Mouse (Mus musculus) gastrocnemius, adult 2 months (tissue): ENCODE data around the gene Fitm2. TPM values are rescaled to one million over a fixed set of nuclear protein-coding genes. Genes with fewer than 3 reads are reported as not detected.

ENCODE experiments used
- DNase-seq: peaks from one replicate; pipeline ENCODE4 v3.0.0; 2022
- H3K27ac ChIP-seq: fragments of 200-600 bp; 2 replicates; pipeline ENCODE4 v1.8.1; 2022; ENCODE audit warnings: mild to moderate bottlenecking
- H3K4me3 ChIP-seq: fragments of 200-600 bp; 2 replicates; pipeline ENCODE4 v1.8.1; 2022; ENCODE audit warnings: mild to moderate bottlenecking, moderate library complexity
- CTCF ChIP-seq: fragments of 200-600 bp; IDR thresholded peaks from 2 replicates; pipeline ENCODE4 v1.8.1; 2022; ENCODE audit warnings: antibody characterized with exemption, mild to moderate bottlenecking, moderate library complexity
- intact Hi-C: fragments of 180-260 bp; cut with DNase I; formaldehyde crosslinking; loops from one replicate; pipeline ENCODE4 v1.15.1; 2025
- long read RNA-seq, 2 experiments: library from polyadenylated mRNA; stranded (forward); transcript quantifications; one replicate each; pipeline ENCODE4 v2.0.0; 2021
- total RNA-seq, 2 experiments: library from RNA; stranded (reverse); gene quantifications; 2 replicates each; pipeline ENCODE4 v1.2.3; 2021

Gene Fitm2
- total RNA-seq = 100 to 1,000 TPM in 1 of 2 experiments, 10 to 100 TPM in 1; 73.8 to 106 TPM
- long read RNA-seq, experiment 1, transcript Fitm2-201 (2 exons, 3,967 nt) = major isoform, 55 of 163 reads
- long read RNA-seq, experiment 1, partial matches to known transcripts = 33 of 163 reads
- long read RNA-seq, experiment 1, other reads (novel, unspliced or antisense) = 75 of 163 reads
- long read RNA-seq, experiment 2, transcript Fitm2-201 (2 exons, 3,967 nt) = major isoform, 56 of 146 reads
- long read RNA-seq, experiment 2, partial matches to known transcripts = 3 of 146 reads
- long read RNA-seq, experiment 2, other reads (novel, unspliced or antisense) = 87 of 146 reads

GRCm38 (mm10) chr2:163472466-163472851 is at the start of gene Fitm2:
Gene Fitm2 (minus strand): TSS chr2:163472629.
- intact Hi-C loops = loop anchor here (1.0 to 2.0 kb wide), 2 partner anchors 20 to 53 kb away; no protein-coding TSS in a partner anchor
- DNase-seq = peak; percentile 96
- Histone ChIP-seq H3K27ac (peak within 1 kb of the TSS; percentile 92), H3K4me3 (peak within 1 kb of the TSS; percentile 92)
- TF ChIP-seq CTCF = peak; percentile 100; the same call in 1 of the 2 replicates

DNA sequence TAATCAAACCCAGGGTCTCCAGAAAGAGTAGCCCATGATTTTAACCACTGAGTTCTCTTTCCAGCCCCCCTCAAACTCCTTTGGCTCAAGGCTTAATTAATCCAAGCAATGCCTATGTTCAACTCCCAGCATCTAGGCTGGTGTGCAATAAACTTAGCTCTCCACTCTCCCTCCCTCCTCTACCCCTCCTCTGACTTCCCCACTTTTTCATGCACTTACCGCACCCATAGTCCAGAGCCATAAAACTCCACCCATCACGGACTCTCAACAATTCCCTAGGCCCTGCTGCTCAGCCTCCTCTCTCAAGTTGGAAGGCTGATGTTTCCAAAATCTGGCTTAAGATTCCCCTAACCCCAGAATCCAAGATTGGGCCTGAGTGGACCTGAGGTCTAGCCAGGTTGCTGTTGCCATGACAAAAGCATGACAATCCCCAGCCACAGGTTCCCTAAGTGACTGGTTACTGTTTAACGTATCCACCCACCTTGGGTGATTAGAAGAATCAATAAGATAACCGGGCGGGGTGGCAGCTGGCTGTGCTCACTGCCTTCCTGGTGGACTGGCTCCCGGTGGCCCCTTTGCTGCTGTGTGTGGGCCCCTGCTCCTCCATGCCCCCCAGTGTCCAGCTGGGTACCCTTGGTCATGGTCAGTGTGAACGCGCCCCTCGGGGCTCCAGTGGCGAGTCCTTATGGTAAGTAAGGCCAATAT is 34.0 kb upstream of the Fitm2 start, which contains the start of gene Hnf4a:
TSS of gene Hnf4a (plus strand) at position 509 of the 705 bp plus-strand sequence.
- no peak for DNase-seq
- H3K4me3 ChIP-seq = no peak within 1 kb of the TSS
- intact Hi-C loops = no loop called here
- no peak within 1 kb of the TSS for H3K27ac ChIP-seq
- TF ChIP-seq CTCF = no peak

DNA sequence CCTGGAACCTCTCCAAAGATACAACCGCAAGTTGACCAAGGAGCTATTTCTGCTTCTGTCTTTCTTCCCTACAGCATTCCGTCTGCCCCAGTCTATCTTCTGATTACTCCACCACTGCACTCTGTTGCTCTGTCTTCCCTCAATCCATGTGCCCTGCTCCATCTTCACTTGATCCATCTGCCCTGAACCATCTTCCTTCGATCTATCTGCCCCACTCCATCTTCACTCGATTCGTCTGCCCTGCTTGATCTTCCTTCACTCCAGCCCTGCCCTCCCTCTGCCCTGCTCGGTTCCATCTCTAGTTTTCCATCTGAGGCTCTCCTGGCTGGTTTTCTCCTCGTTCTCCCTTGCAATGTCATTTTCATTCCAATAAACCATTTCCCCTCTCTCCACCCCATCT is 30.8 kb upstream of the Fitm2 start:
- Histone ChIP-seq H3K4me3 (no peak overlapping the region), H3K27ac (no peak overlapping the region)
- no peak for DNase-seq
- no peak for TF ChIP-seq CTCF
- intact Hi-C loops = no loop called here

DNA sequence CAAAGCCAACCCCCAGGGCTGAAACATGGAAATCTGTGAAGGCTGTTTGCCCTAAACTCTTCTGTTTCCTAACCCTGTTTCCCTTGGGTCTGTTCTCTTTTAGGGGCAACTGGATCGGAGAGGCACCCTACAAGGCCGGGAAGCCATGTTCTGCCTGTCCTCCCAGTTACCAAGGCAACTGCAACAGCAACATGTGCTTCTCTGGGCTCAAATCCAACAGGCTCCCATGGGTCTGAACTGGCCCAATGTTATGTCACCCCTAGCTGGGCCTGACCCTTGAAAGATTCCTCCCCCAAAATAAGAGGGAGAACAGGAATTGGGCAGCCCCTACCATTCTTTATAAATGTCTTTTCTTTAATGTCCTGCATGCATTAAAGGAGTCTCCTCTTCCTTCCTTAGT is 29.8 kb upstream of the Fitm2 start:
- DNase-seq = no peak
- intact Hi-C loops = no loop called here
- TF ChIP-seq CTCF = no peak
- H3K27ac ChIP-seq = no peak overlapping the region
- H3K4me3 ChIP-seq = no peak overlapping the region

- intact Hi-C loops = no loop called here
- Histone ChIP-seq H3K4me3 (no peak overlapping the region), H3K27ac (no peak overlapping the region)
- DNase-seq = no peak
- no peak for TF ChIP-seq CTCF
Measured at GRCm38 (mm10) chr2:163494456-163494855, 22.0 kb upstream of the Fitm2 start.

GRCm38 (mm10) chr2:163493976-163494375 is 21.5 kb upstream of the Fitm2 start:
- TF ChIP-seq CTCF = no peak
- no peak overlapping the region for H3K27ac ChIP-seq
- intact Hi-C loops = no loop called here
- no peak overlapping the region for H3K4me3 ChIP-seq
- DNase-seq = no peak

GRCm38 (mm10) chr2:163493031-163493430 is 20.6 kb upstream of the Fitm2 start:
- no peak for DNase-seq
- no peak for TF ChIP-seq CTCF
- no peak overlapping the region for H3K27ac ChIP-seq
- intact Hi-C loops = no loop called here
- H3K4me3 ChIP-seq = no peak overlapping the region

- no peak for DNase-seq
- Histone ChIP-seq H3K27ac (no peak within 1 kb of the TSS), H3K4me3 (no peak within 1 kb of the TSS)
- intact Hi-C loops = no loop called here
- TF ChIP-seq CTCF = no peak
Measured at GRCm38 (mm10) chr2:163492018-163492417, 19.6 kb upstream of the Fitm2 start, which contains the start of gene R3hdml. Gene R3hdml (plus strand): TSS chr2:163492318.

- DNase-seq = no peak
- intact Hi-C loops = no loop called here
- H3K27ac ChIP-seq = no peak overlapping the region
- H3K4me3 ChIP-seq = no peak overlapping the region
- TF ChIP-seq CTCF = no peak
Measured at GRCm38 (mm10) chr2:163491351-163491750, 18.9 kb upstream of the Fitm2 start.

DNA sequence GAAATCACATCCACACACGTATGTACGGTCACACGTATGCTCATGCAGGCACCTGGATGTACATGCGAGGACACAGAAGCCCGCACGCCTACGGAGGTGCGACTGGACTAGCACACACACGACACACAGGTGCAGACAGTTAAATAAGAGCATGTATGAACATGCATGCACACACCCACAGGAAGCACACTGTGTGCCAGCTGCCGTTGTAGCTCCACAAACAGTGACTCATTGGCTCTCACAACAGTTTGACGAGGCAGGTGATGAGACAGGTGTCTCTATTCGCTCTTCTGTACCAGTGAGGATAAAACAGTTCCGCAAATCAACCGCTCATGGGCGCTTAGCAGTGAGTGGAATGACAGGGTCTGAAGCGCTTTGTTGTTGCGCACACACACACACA is 18.2 kb upstream of the Fitm2 start:
- intact Hi-C loops = no loop called here

GRCm38 (mm10) chr2:163489725-163490291 is 17.4 kb upstream of the Fitm2 start:
- no peak for TF ChIP-seq CTCF
- DNase-seq = no peak
- no peak overlapping the region for H3K4me3 ChIP-seq
- intact Hi-C loops = no loop called here
- no peak overlapping the region for H3K27ac ChIP-seq

More for the DNA sequence above, 18.2 kb upstream of the Fitm2 start:
- no peak for TF ChIP-seq CTCF
- no peak for DNase-seq
- no peak overlapping the region for H3K4me3 ChIP-seq
- H3K27ac ChIP-seq = no peak overlapping the region

- H3K27ac ChIP-seq = no peak overlapping the region
- no peak overlapping the region for H3K4me3 ChIP-seq
- TF ChIP-seq CTCF = no peak
- intact Hi-C loops = no loop called here
- DNase-seq = no peak
Measured at GRCm38 (mm10) chr2:163487360-163487759, 14.9 kb upstream of the Fitm2 start.

GRCm38 (mm10) chr2:163481539-163482029 is 9.2 kb upstream of the Fitm2 start:
- no peak for DNase-seq
- intact Hi-C loops = no loop called here
- Histone ChIP-seq H3K4me3 (no peak overlapping the region; the same call in 1 of the 2 replicates), H3K27ac (no peak overlapping the region)
- TF ChIP-seq CTCF = no peak; the same call in 1 of the 2 replicates
